Mouse (Mus musculus): ENCODE data around the gene Josd1. TPM values are rescaled to one million over a fixed set of nuclear protein-coding genes. Genes with fewer than 3 reads are reported as not detected.
A peak's percentile ranks its signal among the peaks of the same experiment; 100 is the strongest.

Gene Josd1
- 9.4 and 9.7 TPM in 2 replicates for polyA plus RNA-seq (2015; fragmentation: Nextera tagmentation; extraction: Ambion mirVana)

GRCm38 (mm10) chr15:79687646-79688267, at the start of gene Josd1:
Gene Josd1, minus strand, starts transcription at chr15:79687919.
- peak within 1 kb of the TSS; percentile 97 for H3K27ac ChIP-seq (ENCODE audit: low read depth, low read length)
- peak within 1 kb of the TSS; percentile 88 for H3K4me2 ChIP-seq (replicated peaks; ENCODE audit: low read depth)
- H3K27me3 ChIP-seq (replicated peaks; ENCODE audit: control insufficient read depth, insufficient read depth, low read length): no peaks in the 10 kb centered on the region
- peak within 1 kb of the TSS; percentile 83 for H3K9ac ChIP-seq (ENCODE audit: low read depth, low read length)
- H3K9me3 ChIP-seq (ENCODE audit: control insufficient read depth): no peaks in the 10 kb centered on the region
- H3K4me1 ChIP-seq (replicated peaks; ENCODE audit: control insufficient read depth, insufficient read depth, low read length): peaks cover 23% of the 10 kb centered on the region
- peak; percentile 72 for ATAC-seq
- 0 out of 2 replicates have a peak, but pooled peaks have one; percentile 21 for TF ChIP-seq CTCF (IDR thresholded peaks at IDR 0.05; ENCODE audit: low read depth)
- no peaks in the 10 kb centered on the region for H3K36me3 ChIP-seq (ENCODE audit: control insufficient read depth, insufficient read depth)
- WGBS: 0% methylated on average over 63 of the region's 72 CpGs
- peak within 1 kb of the TSS; percentile 83 for H3K4me3 ChIP-seq (ENCODE audit: low read depth, low read length)

DNA sequence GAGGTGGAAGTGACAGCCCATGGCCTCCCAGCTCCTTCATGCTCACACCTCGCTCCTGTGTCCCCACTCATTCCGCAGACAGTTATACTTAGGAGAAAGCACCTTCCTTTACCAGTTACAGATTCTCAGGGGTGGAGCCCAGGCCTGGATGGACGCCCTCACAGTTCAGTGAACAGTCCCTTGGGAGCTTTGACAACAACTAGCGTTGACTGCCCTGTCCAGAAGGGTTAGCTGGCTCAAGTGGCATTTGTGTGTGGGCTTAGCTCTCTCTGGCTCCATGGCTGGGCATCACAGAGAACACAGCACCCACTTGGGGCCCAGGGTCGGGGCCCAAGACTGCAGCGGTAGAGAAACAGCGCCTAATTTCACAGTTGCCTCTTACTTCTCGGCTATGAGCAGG, 46.6 kb upstream of the Josd1 start:
- H3K9ac ChIP-seq (ENCODE audit: low read depth, low read length): no peak overlapping the region
- H3K4me3 ChIP-seq (ENCODE audit: low read depth, low read length): no peak overlapping the region
- no peak overlapping the region for H3K27ac ChIP-seq (ENCODE audit: low read depth, low read length)
- H3K9me3 ChIP-seq (ENCODE audit: control insufficient read depth): no peaks in the 10 kb centered on the region
- H3K4me2 ChIP-seq (replicated peaks; ENCODE audit: low read depth): no peak overlapping the region
- 85% methylated on average over 8 of the region's 8 CpGs for WGBS
- no peaks in the 10 kb centered on the region for H3K4me1 ChIP-seq (replicated peaks; ENCODE audit: control insufficient read depth, insufficient read depth, low read length)
- no peak for ATAC-seq
- H3K36me3 ChIP-seq (ENCODE audit: control insufficient read depth, insufficient read depth): peaks cover 75% of the 10 kb centered on the region
- no peaks in the 10 kb centered on the region for H3K27me3 ChIP-seq (replicated peaks; ENCODE audit: control insufficient read depth, insufficient read depth, low read length)
- no peak for TF ChIP-seq CTCF (IDR thresholded peaks at IDR 0.05; ENCODE audit: low read depth)

DNA sequence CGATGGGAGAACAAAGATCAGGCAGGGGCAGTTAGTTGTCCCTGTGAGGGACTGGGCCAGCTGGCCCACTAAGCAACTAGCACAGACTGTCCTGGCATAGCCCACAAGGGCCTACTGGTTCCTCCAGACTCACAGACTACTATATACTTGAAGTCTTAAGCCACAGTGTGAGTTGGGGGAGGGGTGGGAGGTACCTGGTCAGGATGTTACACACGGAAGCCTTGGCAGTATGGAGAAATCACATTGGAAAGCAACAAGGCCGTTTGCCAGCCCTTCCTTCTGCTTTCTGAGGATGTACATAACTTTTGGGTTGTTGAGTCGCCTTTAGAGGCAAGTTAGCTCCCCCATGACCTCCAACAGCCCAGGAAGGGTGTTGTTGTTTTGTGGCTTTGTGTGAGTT, 45.9 kb upstream of the Josd1 start:
- no peak for ATAC-seq
- Histone ChIP-seq H3K27me3 (replicated peaks; ENCODE audit: control insufficient read depth, insufficient read depth, low read length) (no peaks in the 10 kb centered on the region), H3K36me3 (ENCODE audit: control insufficient read depth, insufficient read depth) (peaks cover 75% of the 10 kb centered on the region), H3K9ac (ENCODE audit: low read depth, low read length) (no peak overlapping the region), H3K4me1 (replicated peaks; ENCODE audit: control insufficient read depth, insufficient read depth, low read length) (no peaks in the 10 kb centered on the region), H3K4me2 (replicated peaks; ENCODE audit: low read depth) (no peak overlapping the region), H3K27ac (ENCODE audit: low read depth, low read length) (no peak overlapping the region), H3K9me3 (ENCODE audit: control insufficient read depth) (no peaks in the 10 kb centered on the region), H3K4me3 (ENCODE audit: low read depth, low read length) (no peak overlapping the region)
- no peak for TF ChIP-seq CTCF (IDR thresholded peaks at IDR 0.05; ENCODE audit: low read depth)
- WGBS: 75% methylated on average over 4 of the region's 4 CpGs

DNA sequence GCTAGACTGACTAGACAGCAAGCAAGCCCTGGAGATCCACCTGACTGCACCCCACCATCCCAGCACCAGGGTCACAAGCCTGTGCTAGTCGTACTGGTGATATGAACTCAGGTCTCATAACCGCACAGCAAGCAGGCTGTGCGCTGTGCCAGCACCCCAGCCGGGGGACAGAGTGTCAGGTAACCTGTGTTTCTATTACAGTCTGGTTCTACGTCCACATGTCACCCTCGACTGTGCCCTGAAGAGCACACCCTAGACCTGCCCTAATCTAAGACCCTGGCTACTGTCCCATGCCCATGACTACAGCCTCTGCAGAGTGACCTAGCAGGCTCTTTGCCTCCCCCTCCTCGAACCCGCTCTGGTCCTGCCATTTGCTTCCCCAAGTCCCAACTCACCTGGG, 45.5 kb upstream of the Josd1 start:
- no peak overlapping the region for H3K4me2 ChIP-seq (replicated peaks; ENCODE audit: low read depth)
- 93% methylated on average over 8 of the region's 8 CpGs for WGBS
- H3K27me3 ChIP-seq (replicated peaks; ENCODE audit: control insufficient read depth, insufficient read depth, low read length): no peaks in the 10 kb centered on the region
- H3K36me3 ChIP-seq (ENCODE audit: control insufficient read depth, insufficient read depth): peaks cover 73% of the 10 kb centered on the region
- no peak overlapping the region for H3K4me3 ChIP-seq (ENCODE audit: low read depth, low read length)
- no peaks in the 10 kb centered on the region for H3K4me1 ChIP-seq (replicated peaks; ENCODE audit: control insufficient read depth, insufficient read depth, low read length)
- no peak for ATAC-seq
- H3K27ac ChIP-seq (ENCODE audit: low read depth, low read length): no peak overlapping the region
- H3K9ac ChIP-seq (ENCODE audit: low read depth, low read length): no peak overlapping the region
- no peak for TF ChIP-seq CTCF (IDR thresholded peaks at IDR 0.05; ENCODE audit: low read depth)
- H3K9me3 ChIP-seq (ENCODE audit: control insufficient read depth): no peaks in the 10 kb centered on the region

DNA sequence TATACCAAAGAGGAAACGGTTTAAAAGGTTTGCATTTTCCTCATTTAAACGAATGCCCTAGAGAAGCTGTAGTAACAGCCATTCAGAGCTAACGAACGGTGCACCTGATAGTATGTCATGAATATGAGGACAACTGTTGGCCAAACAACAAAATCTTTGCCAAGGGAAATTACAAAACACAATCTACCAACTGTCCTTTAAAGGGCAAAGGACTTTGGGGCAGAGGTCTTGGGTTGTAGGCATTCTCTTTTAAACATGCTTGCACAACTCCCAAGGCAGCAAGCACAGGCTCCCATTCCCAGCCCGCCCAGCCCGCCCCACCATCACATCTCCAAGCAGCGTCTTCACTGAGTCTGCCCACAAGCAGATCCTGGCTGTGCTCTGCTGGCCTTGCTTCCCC, 43.8 kb upstream of the Josd1 start:
- H3K9ac ChIP-seq (ENCODE audit: low read depth, low read length): no peak overlapping the region
- peaks cover 67% of the 10 kb centered on the region for H3K36me3 ChIP-seq (ENCODE audit: control insufficient read depth, insufficient read depth)
- no peak overlapping the region for H3K27ac ChIP-seq (ENCODE audit: low read depth, low read length)
- no peak overlapping the region for H3K4me3 ChIP-seq (ENCODE audit: low read depth, low read length)
- H3K4me1 ChIP-seq (replicated peaks; ENCODE audit: control insufficient read depth, insufficient read depth, low read length): no peaks in the 10 kb centered on the region
- no peak for TF ChIP-seq CTCF (IDR thresholded peaks at IDR 0.05; ENCODE audit: low read depth)
- no peaks in the 10 kb centered on the region for H3K9me3 ChIP-seq (ENCODE audit: control insufficient read depth)
- no peak for ATAC-seq
- WGBS: 89% methylated on average over 7 of the region's 7 CpGs
- no peaks in the 10 kb centered on the region for H3K27me3 ChIP-seq (replicated peaks; ENCODE audit: control insufficient read depth, insufficient read depth, low read length)
- H3K4me2 ChIP-seq (replicated peaks; ENCODE audit: low read depth): no peak overlapping the region

DNA sequence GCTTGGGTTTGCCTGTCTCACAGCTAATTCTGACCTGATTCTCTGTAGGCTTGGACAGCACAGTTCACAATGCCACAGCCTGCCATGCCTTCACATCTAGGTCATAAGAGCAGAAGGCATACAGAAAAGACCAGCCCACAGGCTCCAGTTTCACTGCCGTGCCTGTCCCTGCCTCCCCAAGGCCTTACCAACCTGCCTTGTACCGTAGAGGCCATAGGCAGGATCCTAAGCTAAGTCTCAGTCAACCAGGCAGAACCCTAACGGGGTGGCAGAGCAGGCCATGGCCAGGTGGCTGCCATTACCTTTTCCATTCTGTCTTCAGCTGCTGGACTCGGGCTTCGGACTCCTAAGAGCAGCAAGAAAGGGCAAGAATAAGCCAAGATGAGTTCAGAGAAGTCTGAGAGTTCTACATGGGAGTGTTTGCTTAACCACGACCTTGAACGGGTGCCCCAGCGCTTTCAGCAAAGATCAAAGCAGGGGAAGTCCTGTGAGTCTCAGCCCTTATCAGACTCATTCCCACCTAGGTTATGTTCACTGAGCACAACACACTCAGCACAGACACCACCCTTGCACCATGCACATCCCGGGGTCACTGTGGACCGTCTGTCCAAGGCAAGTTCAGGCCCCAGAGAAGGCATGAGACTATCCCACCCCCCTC, 41.1 kb upstream of the Josd1 start:
- H3K4me3 ChIP-seq (ENCODE audit: low read depth, low read length): no peak overlapping the region
- H3K9me3 ChIP-seq (ENCODE audit: control insufficient read depth): no peaks in the 10 kb centered on the region
- no peak for ATAC-seq
- peaks cover 64% of the 10 kb centered on the region for H3K36me3 ChIP-seq (ENCODE audit: control insufficient read depth, insufficient read depth)
- no peaks in the 10 kb centered on the region for H3K4me1 ChIP-seq (replicated peaks; ENCODE audit: control insufficient read depth, insufficient read depth, low read length)
- 46% methylated on average over 10 of the region's 10 CpGs for WGBS
- H3K27me3 ChIP-seq (replicated peaks; ENCODE audit: control insufficient read depth, insufficient read depth, low read length): no peaks in the 10 kb centered on the region
- no peak overlapping the region for H3K27ac ChIP-seq (ENCODE audit: low read depth, low read length)
- H3K9ac ChIP-seq (ENCODE audit: low read depth, low read length): no peak overlapping the region
- no peak overlapping the region for H3K4me2 ChIP-seq (replicated peaks; ENCODE audit: low read depth)
- no peak for TF ChIP-seq CTCF (IDR thresholded peaks at IDR 0.05; ENCODE audit: low read depth)
